Mouse (Mus musculus) cerebellum, adult (tissue): ENCODE data around the gene Slc39a13.
"Not testable (repeated sequence)": the region's sequence is repeated elsewhere in the genome, so short reads cannot be mapped to it uniquely, and the experiment has no call there.

Experiments used
- ATAC-seq: cut with Nextera tagmentation; 2 replicates; pipeline ENCODE4 v1.9.2; 2017; ENCODE audit warnings: mild to moderate bottlenecking, moderate library complexity, mixed read lengths; ENCODE audit not compliant: insufficient number of reproducible peaks, low FRiP score, low TSS enrichment

The Slc39a13 gene

DNA sequence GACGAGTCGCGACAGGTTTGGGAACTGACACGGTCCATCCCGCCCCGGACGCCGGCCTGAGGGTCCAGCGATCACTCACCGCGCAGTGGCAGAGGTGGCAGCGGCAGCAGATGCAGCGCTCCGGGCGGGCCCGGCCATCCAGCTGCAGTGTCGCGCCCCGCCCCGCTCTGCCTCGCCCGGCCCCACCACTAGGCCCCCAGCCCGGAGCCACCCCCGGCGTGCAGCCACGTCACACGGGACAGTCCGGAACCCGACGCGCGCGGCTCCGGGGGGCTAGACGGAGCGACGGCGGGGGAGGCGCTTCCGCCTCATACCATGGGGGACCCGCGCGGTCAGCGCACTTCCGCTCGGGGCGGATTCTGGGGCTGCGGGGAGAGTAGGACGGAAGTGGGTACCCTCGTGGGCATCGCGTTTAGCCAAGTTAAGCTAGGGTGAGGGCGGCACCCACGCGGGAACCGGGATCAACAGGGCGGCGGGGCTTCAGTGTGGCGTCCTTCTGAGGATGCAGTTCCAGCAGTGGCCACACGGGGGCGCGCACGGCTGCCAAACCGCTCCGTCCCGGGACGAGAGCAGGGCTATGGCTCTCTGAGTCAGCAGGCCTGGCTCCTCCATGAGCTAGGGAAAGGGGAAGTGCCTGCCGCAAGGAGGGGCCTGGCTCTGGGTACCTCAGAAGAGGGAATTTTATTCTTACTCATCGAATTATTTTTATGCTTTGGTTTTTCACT is at the start of gene Slc39a13:
Slc39a13 (minus strand) TSS at position 342 of the 725 bp plus-strand sequence.
- ATAC-seq: peak; percentile 89

DNA sequence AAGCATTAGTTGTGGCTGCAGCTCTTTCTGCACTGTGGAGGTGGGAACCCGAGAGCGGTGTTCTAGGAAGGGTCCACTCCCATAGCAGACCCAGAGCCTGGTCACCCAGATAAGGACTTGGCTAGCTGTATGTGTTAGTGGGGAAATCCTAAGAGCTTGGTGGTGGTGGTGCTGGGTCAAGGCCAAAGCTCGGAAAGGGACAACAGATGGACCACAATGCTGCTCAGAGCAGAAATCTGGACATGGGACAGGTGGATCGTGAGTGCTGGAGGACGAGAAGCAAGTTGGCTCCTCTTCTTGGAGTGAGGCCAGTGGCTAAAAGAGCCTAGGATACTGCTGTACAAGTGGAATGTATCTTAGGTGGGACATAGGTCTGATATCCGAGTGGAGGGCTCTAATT is 49.3 kb upstream of the Slc39a13 start:
- peak; percentile 54 for ATAC-seq

DNA sequence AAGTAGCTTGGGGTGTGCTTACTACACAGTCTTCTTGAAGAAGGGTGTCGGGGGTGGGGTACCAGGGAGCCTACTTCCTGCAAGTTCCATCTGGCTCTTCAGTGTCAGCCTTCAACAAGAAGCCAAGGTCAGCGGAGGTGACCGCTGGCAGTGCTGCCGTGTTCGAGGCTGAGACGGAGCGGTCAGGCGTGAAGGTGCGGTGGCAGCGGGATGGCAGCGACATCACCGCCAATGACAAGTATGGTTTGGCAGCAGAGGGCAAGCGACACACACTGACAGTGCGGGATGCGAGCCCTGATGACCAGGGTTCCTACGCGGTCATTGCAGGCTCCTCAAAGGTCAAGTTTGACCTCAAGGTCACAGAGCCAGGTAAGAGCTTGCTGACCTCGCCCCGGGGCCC is 48.8 kb upstream of the Slc39a13 start:
- peak; percentile 37; the same call in 1 of the 2 replicates for ATAC-seq

DNA sequence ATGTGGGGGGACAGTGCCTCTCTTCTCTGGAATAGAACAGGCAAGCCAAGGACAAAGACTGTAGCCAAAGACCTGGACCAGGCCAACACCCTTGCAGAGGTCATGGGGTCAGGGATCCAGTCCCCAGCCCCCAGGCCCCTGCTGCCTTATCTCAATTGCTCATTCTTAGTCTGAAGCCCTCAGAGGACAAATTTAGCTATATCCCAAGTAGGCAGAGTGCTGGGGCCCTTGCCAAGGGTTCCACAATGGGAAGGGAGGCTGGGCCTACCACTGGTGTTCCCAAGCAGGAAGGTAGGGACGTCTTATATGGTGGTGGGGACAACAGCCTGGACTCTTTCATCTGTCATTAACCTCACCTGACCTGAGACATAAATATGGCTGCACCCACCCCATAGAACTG is 48.4 kb upstream of the Slc39a13 start:
- ATAC-seq: no peak

DNA sequence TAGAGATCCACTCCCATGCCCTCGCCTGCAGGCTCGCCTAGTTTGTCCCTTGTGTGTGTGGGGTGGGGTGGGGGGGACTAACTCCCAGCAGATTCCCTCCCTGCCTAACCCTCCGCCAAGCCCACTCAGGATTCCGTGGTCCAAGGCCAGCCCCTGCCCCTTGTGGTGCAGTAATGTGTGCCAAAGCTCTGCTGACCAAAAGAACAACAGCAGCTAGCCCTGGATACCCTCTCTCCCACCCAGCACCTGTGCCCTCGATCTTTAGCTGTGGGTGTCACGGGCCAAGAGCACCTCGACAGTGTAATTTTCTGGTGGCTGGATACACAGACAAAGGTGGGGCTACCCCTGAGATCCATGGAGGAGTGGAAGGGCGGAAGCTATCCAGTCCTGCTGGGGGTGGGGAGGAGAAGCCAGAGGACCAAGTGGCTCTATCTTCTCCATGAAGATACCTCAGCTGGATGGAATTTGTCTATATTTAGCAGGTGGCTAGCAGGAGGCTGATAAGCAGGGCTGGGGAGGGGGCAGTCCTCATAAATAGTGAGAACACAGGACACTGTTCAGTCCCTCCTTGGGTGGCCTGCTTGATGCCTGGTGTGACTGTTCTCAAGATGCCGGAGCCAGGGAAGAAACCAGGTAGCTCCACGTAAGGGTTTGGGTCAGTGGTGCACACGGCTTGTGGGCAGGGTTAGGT is 47.5 kb upstream of the Slc39a13 start, which contains the start of gene Mybpc3:
Mybpc3 (plus strand) TSS at position 560 of the 691 bp plus-strand sequence.
- no peak for ATAC-seq

DNA sequence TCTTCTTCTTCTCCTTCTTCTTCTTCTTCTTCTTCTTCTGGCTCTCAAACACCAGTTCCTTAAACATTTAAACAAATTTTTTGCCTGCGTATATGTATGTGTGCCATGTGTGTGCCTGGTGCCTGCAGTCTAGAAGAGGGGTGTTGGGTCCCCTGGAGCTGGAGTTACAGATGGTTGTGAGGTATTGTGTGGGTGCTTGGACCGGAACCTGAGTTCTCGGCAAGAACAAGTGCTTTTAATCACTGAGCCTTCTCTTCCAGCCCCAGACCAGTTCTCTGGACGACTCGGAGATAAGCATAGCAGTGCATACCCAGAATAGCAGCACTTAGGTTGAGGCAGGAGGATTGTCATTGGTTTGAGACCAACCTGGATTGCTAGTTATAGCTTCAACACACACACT is 46.6 kb upstream of the Slc39a13 start:
- no peak for ATAC-seq

DNA sequence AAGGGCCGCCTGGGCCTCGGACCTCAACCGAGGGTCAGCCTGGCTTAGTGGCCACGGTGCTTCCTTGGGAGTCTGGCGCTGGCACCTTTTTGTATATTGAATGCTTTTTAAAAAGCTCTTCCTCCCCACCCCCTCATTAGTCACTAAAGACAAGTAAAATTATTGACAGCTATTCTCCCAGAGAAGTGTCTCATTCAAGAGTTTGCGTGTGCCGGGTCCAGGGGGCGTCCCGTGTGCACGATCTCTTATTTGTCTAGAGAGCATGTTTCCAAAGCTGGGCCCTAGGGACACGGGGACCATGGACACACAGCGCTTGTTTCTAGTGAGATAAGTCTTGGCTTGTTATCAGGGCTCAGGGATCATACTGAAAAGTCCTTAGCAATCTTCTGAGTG is 45.4 kb upstream of the Slc39a13 start:
- ATAC-seq: no peak

DNA sequence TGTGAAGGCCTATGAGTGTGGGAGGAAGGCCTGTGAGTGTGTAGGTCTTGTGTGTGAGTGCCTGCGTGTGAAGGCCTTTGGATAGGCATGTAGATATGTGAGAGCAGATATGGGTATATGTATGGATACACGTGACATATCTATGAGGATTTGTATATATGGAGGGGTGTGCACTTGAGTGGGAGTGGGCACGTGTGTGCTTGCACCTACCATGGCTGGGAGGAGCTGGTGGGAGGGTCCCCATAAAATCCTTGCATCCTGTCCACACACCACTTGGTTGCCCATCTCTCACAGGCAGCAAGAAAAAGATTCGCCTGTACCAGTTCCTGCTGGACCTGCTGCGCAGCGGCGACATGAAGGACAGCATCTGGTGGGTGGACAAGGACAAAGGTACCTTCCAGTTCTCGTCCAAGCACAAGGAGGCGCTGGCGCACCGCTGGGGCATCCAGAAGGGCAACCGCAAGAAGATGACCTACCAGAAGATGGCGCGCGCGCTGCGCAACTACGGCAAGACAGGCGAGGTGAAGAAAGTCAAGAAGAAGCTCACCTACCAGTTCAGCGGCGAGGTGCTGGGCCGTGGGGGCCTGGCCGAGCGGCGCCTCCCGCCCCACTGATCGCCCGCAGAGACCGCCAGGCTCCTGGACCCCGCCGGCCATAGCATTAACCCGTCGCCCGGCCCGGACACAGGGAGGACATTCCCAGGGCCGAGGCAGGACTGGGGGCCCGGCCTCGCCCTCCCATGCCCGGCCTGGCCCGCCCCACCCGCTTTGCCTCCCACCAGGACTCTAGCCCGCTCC is 44.8 kb upstream of the Slc39a13 start:
- peak; percentile 52 for ATAC-seq

DNA sequence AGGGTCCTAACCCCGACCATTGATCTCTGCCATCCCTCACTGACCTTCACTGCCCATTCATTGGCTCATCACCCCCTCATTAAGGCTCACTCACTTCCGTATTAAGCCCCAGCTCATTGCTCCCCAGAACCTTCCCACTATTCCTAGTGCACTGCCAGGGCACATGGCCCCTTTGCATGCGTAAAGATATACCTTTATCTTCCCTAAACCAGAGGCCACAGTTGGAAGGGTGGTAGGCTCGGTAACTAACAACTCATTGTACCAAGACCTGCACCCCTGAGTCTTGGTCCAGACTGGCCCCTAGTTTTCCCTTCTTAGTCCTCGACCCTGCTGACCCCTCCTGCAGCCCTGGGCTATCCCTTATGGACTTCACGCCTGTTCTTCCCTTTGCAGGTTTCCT is 43.6 kb upstream of the Slc39a13 start:
- no peak for ATAC-seq

DNA sequence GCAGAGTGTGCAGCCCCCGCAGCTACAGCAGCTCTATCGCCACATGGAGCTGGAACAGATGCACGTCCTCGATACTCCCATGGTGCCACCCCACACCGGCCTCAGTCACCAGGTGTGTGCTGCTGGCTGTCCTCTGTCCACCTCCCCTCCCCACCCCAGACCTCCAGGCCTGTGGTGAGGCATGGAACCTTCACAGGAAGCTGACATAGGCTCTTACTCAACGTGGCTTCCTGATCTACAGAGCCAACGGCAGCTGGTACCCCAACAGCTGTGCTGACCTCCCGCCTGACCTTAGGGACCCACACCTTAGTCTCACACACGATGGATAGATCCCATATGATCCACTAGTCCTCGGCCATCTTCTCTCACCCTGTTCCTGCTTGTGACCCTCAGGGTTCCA is 43.1 kb upstream of the Slc39a13 start:
- ATAC-seq: no peak

DNA sequence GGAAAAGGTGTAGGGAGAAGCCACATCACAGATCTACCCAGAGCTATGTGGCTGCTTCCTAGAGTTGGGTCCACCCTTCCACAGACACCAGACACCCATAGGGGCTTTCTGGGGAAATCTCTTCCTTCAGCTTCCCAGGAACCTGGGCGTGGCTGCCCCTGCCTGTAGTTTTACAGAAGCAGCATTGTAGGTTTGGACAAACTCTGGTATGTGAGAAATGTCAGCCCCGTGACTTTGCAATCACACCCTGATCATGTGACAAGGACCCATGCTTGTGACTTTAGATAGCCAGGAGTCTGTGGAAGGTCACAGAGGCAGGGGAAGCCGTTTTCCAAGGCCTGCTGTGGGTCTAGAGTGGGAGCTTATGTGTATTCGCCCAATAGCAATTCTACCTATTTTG is 42.3 kb upstream of the Slc39a13 start:
- no peak for ATAC-seq

DNA sequence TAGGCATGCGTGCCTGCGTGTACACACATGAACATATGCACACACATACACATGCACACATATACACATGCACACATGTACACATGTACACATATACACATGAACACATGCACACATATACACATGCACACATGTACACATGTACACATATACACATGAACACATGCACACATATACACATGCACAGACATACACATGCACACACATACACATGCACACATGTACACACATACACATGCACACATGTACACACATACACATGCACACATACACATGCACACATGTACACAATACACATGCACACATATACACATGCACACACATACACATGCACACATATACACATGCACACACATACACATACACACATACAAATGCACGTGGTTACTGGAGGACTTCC is 41.6 kb upstream of the Slc39a13 start:
- not testable (repeated sequence) for ATAC-seq

DNA sequence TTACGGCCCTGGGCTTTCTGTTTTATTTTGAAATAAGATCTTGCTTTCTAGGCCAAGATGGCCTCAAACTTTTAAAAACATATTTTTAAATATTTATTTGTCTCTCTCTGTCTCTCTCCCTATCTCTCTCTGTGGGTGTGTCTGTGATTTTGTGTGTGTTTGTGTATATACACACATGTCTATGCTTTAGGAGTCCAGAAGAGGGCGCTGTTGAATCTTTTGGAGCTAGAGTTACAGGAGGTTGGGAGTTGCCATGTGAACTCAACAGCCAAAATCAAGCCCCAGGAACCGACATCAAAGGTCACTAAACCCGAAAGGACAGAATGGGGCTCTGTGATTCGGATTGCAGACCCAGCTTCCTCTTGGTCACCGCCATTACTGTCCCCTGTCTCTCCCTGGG is 40.2 kb upstream of the Slc39a13 start:
- ATAC-seq: no peak

DNA sequence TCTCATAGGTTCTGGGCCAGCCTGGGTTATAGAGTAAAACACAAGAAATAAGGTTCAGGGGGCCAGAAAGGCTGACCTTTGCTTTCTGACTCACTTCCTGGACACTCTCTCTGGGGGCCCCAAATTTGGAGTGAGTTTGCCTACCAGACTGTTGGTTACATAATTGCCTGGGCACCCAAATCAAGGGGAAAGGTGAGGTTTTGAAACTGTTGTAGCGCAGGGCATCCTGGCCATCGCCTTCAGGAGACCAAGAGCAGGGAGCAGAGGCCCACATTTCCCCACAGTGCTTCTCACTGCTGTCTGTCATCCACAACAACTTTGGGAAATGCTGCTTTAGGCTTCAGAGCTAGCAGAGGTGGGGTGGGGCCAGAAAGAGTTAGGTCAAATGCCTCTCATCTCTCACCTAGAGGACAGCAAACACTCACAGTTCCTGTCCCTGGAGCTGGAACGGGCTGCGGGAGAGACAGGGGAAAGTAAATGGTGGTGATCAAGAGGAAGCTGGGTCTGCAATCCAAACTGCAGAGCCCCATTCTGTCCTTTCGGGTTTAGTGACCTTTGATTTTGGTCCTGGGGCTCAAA is 39.7 kb upstream of the Slc39a13 start:
- ATAC-seq: no peak

DNA sequence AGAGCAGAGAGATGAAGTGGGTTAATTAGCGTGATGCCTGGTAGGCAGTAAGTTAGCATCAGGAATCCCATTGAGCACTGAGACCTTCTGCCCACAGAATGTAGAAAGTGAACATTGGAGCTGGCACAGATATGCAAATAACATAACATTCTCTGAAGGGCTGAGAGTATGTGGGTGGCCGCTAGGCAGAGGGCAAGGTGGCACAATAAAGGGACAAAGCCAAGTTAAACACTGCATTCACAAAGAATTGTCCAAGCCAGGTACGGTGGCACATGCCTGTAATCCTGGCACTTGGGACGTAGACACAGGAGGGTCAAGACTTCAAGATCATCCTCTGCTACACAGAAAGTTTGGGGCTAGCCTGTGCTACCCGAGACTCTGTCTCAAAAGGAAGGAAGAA is 39.0 kb upstream of the Slc39a13 start:
- no peak for ATAC-seq

DNA sequence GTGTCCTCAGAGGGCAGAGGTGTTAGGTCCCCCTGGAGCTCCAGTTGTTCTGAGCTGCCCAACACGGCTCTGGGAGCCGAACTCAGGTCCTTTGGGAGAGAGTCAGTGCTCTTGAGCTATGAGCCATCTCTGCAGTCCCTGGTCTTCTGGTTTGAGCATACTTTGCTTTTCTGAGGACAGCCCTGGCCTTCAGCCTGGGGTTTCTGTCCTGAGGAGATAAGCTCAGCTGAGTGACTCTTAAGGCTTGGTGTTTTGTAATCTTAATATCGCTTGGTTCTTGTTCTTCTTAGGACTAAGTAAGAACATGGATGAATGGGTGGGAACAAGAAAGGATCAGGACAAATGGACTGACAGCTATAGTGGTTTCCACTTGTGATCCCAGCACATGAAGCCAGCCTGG is 37.9 kb upstream of the Slc39a13 start:
- no peak for ATAC-seq

DNA sequence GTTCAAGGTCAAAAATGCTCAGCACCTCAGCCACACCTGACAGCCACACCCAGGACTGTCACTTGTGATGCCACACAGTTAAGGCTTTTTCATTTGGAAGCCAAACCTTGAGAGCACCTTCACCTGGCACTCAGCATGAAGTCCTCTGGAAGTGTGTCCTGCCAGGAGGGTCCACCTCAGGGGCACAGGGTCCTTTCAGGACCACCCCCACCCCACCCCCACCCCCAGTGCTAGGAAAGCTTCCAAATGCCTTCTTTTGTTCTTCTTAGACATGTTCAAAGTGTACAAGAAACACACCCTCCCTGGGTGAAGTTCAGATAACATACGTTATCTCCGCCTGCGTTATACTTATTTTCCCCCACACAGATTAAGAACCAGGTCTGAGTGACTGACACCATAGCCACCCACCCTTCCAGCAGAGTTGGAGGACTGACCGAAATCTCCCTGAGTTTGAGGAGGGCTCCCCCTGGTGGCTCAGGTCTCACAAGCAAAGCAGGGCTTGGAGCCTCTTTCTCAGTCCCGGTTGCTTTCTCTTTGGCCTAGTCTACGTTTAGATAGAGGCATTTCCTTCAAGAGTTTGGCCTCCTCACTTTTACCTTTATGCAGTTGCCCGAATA is 31.0 kb upstream of the Slc39a13 start:
- peak; percentile 87 for ATAC-seq

DNA sequence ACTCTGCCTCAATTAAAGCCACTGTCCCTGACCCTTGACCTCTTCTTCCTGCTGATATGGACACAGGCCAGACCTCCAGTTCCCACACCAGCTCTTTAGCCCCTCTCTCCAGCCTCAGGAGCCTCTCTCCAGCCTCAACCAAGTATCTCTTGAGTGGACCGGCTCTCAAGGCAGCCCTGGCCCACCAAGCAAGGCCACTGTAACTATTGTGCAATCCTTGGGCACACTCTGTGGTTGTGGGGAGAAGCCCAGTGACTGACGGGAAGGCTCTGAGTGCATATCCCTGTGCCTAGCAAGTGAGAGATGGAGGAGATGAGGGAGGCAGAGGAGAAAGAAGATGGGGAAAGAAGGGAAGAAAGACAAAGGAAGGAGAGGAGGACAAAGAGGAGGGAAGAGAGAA is 27.9 kb upstream of the Slc39a13 start:
- ATAC-seq: no peak

DNA sequence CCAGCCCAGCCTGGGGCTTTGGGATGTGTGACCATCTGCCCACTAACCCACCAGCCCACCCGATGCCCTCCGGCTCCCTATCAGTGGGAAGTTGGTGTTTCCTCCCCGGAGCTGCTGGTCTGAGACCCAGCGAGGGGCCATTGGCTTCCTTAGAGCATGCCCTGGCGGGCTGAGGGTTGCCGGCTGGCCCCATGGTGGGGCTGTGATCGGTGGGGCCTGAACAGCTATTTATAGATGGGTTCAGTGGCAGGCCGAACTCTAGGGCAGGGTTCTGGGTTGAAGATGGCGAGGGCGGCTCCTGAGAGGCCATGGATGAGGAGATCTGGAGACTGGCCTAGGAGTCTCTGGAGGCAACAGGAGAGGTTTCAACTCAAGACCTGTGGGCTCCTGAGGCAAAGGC is 26.8 kb upstream of the Slc39a13 start:
- ATAC-seq: no peak

DNA sequence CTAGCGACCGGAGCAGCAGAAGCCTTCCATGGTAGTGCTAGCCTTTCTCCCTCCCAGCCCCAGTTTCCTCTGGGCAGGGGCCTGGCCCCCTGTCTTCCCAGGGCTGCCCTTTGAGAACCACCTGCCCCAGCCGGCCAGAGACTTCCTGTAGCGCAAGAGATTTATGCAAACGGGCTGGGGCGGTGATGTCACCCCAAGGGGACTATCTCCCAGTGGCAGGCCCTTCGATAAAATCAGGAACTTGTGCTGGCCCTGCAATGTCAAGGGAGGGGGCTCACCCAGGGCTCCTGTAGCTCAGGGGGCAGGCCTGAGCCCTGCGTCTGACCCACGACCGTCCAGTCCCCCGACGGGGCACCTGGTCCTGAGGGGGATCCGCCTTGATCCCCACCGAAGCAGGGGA is 26.3 kb upstream of the Slc39a13 start:
- no peak for ATAC-seq
